Mouse (Mus musculus) testis, postnatal 10 days (tissue): ENCODE data around the gene Ap3m1.

Source experiments
- DNase-seq: peaks from one replicate; pipeline ENCODE4 v3.0.0; 2021; ENCODE audit warnings: low spot score

The Ap3m1 gene

GRCm38 (mm10) chr14:21013800-21014334 lies 38.4 kb downstream of the Ap3m1 start:
- no peak for DNase-seq

- no peak for DNase-seq
These were observed 52.7 kb downstream of the Ap3m1 start for GRCm38 (mm10) chr14:20999617-21000016.

- DNase-seq = no peak
These were observed 54.8 kb downstream of the Ap3m1 start for GRCm38 (mm10) chr14:20997548-20997947.

- no peak for DNase-seq
These were observed 55.9 kb downstream of the Ap3m1 start for GRCm38 (mm10) chr14:20996361-20996760.

- no peak for DNase-seq
These were observed 56.8 kb downstream of the Ap3m1 start for GRCm38 (mm10) chr14:20995497-20995896.

GRCm38 (mm10) chr14:20994475-20994874 lies 57.8 kb downstream of the Ap3m1 start:
- DNase-seq = no peak

- no peak for DNase-seq
These were observed 59.1 kb downstream of the Ap3m1 start for GRCm38 (mm10) chr14:20993067-20993691.

- DNase-seq = no peak
These were observed 60.8 kb downstream of the Ap3m1 start for GRCm38 (mm10) chr14:20991492-20991891.

- DNase-seq = no peak
These were observed 66.8 kb downstream of the Ap3m1 start for GRCm38 (mm10) chr14:20985482-20985881.

- peak; percentile 73 for DNase-seq
These were observed 68.5 kb downstream of the Ap3m1 start for GRCm38 (mm10) chr14:20983832-20984231.
